Mouse (Mus musculus) v-Abl transformed pro-B cells (cell line): Measurements from ENCODE around the gene Rab25.

Experiments used
- in situ Hi-C, 2 experiments: fragments of 400-800 bp; cut with MboI; formaldehyde crosslinking; loops; one replicate each; pipeline ENCODE4 v1.15.1; 2025; ENCODE audit not compliant: unreplicated experiment in 2 of 2

Gene Rab25

DNA sequence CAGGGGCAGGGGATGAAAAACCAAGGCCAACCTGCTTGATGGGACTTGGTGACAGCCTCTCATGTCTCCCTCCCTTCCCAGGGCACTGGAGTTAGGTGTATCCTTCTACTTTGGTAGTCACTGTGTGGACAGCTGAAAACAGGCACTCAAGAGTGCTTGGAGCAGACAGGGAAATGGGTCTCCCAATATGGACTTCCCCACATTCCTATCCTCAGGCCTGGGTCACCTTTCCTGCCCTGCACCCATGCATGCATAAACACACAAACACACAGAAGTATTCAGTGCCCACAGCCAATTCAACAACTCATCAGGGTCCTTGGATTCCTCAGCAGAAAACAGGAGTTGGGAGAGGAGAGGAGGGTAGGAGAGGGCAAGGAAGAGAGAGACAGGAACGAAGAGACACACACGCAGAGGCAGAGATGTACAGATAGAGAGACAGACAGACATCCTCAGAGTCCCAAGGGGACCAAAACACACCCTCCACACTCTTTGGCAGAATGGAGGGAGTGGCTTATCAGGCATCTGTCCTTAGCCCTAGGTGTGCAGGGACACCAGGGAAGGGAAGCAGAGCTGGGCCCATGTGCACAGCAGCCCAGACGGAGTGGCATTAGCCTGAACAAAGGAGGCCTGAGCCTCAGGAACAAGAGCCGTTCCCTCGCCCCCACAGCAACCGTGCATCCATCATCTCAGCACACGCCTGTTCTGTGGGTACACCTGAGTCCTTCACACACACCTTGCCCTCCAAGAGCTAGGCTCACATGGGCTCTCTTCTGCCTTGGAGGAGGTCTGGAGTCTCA, 18.7 kb downstream of the Rab25 start:
- in situ Hi-C loops: no loop called here

DNA sequence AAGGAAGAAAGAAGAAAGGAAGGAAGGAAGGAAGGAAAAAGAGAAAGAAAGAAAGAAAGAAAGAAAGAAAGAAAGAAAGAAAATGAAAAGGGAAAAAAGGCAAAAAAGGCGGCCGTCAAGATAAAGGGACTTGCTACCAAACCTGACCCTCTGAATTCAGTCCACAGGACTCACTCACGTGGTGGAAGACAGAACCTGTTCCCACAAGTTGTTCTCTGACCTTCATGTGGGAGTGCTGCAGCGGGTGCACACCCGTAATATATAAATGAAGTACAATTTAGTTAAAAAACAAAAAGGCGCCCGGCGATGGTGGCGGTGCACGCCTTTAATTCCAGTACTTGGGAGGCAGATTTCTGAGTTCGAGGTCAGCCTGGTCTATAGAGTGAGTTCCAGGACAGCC, 19.5 kb downstream of the Rab25 start:
- in situ Hi-C loops: no loop called here

DNA sequence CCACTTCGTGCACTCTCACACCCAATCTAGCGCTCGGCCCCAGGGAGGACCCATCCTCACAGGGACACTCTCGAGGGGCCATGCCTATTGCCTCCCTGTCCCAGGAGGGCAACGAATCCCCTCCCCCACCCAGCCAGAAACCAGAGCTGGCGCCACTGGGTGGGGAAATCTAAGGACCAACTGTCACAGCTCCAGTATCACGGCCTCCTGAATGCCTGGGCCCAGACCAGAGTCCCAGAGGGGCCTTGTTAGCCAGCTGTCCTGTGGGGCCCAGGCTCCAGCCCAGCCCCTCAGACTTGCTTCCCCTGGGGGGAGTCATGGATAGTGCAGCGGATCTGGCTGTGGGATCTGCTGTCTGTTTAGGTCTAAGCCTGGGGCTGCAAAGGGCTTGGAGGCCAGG, 20.5 kb downstream of the Rab25 start:
- in situ Hi-C loops: no loop called here

DNA sequence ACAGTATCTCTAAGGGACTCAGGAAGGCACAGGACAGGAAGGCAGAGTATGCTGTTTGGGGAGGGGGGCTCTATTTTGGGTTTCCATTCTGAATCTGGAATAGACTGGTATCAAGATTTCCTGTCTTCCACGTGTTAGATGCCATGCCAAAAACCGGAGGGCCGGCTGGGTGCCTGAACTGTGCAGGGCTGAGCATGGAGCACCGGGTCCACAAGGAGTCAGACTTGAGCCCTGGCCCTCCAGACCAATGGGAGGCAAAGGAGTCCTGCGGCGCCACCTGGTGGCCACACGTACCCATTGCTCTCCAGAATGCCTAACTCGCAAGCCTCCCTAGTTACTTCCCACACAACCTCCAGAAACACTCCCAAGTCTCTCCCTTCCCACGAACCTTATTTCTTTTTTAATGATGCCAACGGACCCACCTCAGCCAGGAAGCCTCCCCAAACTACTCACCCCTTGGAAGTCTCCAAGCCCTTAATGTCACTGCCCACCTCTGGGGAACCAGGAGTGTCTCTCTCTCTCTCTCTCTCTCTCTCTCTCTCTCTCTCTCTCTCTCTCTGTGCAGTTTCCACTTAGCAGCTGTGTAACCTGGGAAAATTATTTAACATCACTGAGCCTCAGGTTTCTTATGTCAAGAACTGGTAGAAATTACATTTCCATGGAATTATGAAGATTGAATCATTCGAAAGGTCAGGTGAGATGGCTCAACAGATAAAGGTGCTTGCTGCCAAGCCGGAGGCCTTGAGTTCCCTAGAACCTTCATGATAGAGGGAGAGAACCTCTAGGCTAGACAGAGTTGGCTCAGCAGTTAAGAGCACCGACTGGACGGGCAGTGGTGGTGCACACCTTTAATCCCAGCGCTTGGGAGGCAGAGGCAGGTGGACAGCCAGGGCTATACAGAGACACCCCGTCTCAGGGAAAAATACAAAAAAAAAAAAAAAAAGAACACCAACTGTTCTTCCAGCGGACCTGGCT, 21.7 kb downstream of the Rab25 start:
- in situ Hi-C loops: no loop called here

DNA sequence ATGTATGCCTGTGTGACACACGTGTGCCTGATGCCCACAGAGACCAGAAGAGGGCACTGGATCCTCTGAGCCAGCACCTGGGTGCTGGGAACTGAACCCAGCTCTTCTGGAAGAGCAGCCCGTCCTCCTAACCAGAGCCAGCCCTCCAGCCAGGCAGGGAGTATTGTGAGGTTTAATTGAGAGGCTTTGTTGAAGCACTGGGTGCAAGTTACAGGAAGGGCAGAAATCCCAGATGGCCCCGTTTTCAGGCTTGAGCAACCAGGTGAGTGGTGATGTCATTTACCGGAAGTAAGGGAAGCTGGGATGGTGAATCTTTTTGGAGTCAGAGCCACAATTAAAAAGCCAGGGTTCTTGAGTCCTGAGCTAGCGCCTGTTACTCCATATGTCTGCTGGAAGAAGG, 23.1 kb downstream of the Rab25 start:
- in situ Hi-C loops: no loop called here

DNA sequence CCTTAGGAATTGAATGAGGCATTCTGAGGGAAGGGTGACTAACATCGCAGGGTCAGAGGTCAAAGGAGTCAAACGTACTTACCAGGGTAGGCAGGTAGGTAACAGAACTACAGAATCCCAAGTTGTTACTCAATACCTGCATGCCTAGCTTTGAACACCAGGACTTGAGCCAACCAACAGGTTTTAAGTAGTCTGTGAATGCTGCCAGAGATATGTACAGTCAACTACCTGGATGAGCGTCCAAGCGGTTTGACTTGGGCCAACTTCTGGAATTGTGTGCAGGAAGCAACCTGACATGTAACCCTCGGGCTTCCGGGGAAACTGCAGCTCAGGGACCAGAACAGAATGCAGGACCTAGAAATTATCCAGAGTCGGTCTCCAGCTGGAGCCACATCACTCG, 25.1 kb downstream of the Rab25 start:
- in situ Hi-C loops: loop anchor here (5.0 kb wide), 2 partner anchors 36 to 116 kb away; no protein-coding TSS in a partner anchor

DNA sequence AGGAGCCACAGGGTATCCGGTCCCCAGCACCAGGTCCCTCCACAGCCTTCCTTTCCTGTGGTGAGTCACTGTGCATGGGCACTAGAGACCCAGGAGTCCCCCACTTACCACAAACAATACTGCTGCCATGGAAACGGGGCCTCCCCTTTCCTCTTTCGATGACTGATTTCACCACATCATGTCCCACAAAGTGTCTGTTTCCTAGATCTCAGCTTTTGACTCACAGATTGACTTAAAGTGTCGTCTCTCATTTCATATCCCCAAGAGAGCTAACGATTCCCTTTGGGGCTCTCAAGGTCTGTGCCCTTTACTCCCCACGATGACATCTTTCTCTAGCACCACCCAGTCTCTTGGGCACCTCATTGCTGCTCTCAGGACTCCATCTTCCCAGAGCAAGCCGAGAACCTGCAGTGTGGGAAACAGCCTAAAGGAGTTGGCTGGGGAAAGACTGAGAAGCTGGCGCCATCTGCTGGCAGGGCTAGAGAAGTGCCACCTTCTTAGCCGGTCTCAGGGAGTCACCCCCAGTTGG, 26.2 kb downstream of the Rab25 start:
- in situ Hi-C loops: loop anchor here (5.0 kb wide), 2 partner anchors 35 to 115 kb away; no protein-coding TSS in a partner anchor

DNA sequence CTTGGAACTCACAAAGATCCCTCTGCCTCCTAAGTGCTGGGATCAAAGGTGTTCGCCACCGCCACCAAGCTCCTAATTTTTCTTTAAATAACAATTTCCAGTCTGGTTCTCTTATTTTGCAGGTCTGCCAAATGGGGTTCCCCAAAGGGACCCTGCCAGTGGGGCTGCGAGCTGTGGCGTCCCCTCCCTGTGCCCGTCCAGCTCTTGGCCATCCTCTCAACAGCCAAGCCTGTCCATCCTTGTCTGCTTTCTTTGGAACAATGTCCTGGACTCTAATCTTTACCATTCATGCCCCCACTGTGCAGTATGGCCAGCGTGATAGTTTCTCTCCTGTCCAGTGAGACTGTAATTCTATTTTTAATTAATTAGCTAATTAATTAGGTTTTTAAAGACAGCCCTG, 26.9 kb downstream of the Rab25 start:
- in situ Hi-C loops: loop anchor here (5.0 kb wide), 2 partner anchors 34 to 114 kb away; no protein-coding TSS in a partner anchor

DNA sequence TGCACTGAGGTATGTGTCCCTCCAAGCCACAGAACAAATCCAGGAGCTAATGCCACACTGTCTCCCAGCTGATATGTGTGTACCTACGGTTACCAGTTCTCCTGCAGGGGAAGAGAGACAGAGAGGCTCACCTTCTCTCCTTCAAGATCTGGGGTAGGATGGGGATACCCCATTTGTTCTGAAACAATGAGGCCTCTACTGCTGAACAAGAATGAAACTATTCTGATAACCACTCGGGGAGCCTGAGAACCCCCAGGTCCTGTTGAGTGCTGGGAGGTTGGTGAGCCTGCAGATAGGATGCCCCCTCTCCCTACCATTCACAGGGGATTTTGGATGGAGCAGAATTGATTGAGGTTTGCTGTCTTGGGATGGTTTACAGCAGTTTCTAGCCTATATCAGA, 28.0 kb downstream of the Rab25 start:
- in situ Hi-C loops: loop anchor here (5.0 kb wide), 2 partner anchors 33 to 113 kb away; no protein-coding TSS in a partner anchor

DNA sequence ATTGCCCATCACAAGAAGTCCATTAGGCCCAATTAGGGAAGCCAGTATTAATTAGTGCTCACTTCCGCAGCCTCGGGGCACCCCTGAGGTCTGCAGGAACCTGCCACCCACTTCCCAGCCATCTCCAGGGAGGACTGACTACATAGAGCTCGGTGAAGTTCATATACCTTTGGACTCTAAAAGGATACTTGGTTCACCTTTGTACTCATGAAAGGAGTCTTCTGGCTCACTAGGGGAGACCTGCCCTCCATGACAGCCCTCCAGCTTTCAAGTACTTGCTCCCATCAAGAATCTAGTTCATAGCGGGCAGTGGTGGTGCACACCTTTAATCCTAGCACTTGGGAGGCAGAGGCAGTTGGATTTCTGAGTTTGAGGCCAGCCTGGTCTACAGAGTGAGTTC, 29.7 kb downstream of the Rab25 start:
- in situ Hi-C loops: no loop called here

DNA sequence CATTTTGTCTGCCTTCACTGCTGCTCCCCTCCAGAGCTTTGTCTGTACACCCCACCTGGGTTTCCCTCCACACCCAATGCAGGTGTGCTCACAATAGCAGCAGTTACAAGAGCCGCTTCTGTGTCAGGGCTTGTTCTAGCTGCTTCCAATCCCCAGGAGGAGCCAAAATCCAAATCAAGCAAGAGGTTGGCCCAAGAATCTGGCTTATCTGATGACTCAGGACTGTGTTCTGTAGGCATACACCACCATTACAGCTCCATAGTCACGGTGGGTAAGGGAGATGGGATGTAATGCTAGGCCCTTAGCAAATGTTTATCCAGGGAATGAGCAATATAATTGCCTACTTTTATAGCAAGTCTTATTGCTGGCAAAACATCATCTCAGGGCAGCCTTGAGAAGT, 31.7 kb downstream of the Rab25 start:
- in situ Hi-C loops: no loop called here

DNA sequence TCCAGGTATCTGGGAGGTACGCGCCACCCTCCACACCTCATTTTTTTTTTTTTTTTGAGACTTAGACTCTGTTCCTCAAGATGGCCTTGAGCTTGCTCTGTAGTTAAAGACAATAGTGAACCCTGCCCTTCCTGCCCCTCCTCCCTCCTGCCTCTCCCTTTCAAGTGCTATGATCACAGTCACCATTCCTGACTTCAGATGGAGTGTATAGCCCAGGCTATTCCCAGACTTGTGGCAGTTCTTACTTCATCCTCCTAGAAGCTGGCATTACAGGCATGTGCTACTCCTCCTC, 33.1 kb downstream of the Rab25 start:
- in situ Hi-C loops: no loop called here

DNA sequence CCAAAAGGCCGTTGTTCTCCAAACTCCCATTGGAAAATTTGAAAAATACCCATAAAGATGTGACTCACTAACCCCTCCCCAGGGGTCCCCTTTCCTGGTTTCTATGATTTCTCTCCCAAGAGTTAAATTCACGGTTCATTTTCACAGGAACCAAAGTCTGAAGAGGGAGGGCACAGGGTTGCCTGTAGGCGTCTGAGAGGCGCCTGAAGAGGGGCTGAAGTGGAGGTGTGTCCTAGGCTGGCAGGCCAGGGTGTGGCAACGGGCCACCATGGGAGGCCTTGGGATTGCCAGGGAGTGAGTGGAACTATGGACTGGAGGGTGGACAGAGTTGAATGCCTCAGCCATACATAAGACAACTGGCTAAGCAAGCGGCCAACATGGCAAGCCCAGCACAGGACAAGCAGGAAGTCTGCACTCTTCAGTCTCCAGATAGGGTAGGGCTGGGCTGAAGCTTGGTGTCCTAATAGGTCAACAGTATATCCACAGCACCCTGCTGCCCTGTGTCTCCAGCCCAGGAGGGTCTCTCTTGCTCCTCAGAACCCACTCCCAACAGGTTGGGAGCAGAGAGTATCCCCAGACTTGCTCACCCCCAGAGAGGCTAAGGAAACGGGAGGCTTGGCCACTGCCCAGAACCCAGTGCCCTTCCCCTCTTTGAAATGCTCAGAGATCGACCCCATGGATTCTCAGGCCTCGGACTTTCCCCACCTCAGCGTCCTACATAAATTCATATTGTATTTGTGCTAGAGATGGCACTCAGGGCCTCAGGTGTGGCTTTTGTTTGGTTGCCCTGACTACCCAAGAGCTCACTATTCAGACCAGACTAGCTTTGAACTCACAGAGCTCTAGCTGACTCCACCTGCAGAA, 33.6 kb downstream of the Rab25 start:
- in situ Hi-C loops: no loop called here

DNA sequence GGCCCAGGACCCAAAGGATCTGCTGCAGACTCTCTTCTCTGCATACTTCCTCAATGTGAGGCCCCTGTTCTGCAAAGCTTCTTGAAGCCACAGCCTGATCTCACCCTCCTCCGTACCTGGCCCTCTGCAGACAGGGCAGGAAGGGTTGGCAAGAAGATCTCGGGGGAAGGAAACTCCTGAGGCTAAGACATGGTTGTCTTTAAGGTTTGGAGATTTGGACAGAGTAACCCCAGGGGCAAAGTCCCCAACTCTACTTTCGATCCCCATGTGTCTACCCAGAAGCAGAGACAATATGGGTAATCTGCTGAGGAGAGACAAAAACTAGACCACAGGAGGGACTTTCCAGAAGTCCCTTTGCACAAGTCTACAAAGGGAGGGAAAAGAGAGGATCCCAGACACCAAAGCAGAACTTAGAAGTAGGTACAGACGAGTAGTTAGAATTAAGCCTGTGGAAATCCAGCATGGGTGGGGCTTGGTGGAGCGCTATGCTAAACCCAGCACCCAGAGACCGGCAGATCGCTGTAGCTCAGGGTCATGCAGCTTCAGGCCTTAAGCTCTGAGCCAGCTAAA, 34.5 kb downstream of the Rab25 start:
- in situ Hi-C loops: no loop called here

DNA sequence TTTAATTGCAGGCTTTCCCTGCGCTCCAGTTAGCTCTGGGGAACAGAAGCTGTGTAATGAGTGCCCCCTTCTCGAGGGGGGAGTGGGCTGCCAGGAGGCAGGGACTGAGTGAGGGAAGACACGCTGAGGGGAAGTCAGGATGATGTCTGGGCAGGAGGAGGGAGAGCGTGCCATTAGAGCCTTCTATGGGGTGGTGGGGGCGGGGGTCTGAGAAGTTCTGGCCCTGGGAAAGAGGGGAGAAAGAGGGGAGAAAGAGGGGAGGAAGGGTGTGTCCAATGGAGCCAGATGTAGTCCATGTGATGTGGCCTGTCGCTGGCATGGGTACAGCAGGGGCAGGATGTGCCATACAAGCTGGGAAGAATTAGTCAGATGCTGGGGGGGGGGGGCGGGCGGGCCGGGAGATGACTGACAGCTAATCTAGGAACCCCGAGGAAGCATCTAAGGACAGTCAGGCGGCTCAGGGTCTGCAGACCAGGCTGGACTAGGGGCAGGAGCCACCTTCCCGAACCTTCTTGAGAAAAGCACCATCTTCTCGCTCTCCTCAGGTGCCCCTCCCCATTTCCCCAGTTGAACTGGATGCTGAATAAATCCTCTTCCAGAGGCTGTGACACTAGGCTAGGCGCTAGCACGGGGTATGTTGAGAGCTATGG, 35.1 kb downstream of the Rab25 start:
- in situ Hi-C loops: no loop called here

DNA sequence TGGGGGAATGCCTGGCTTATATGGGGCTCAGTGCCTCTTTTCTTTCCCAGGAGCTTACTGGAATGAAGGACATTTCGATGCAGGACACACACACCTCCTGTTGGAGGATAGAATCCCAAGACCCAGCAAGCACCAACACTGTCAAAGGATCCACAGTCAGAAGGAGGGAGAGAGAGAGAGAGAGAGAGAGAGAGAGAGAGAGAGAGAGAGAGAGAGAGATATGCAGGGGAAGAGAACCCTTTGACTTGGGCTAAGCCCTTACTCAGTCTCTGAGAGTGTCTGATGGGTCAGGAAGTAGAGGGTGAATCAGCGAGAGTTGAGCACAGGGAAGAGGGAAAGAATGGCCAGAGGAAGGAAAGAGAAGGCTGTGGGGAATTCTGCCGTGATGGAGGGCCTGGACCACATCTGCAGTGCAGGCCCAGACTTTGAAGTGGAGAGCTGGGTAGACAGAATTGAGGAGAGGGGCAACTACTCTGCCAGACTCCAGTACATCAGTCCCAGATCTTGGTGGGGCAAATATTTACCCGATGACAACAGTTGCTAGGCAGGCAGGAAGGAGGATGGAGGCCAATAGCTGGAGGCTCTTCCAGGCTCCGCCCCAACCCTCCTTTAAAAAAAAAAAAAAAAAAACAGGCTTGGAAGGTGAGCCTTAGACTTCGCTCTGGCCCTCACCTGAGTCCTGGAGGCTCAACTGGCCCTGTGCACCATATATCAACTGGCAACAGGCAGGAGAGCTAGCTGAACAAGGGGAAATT, 35.8 kb downstream of the Rab25 start:
- in situ Hi-C loops: no loop called here

DNA sequence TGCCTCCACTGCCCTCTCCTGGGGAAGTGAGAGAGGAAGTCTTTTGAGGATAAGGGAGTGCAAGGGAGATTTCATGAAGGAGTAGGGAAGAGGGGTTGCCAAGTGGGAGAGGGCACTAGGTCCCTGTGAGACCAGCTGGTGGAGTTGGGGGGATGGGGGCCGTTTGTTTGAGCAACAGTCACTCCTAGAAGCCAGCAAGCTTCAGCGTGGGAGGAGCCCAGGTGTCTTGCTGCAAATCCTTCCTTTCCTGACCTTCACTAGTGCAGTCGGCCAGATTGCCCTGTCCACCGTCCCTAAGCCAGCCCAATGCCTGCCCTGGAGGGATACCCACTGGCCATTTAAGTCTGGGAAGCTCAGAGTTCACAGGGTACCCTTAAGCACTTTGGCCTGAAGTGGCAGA, 36.5 kb downstream of the Rab25 start:
- in situ Hi-C loops: no loop called here

DNA sequence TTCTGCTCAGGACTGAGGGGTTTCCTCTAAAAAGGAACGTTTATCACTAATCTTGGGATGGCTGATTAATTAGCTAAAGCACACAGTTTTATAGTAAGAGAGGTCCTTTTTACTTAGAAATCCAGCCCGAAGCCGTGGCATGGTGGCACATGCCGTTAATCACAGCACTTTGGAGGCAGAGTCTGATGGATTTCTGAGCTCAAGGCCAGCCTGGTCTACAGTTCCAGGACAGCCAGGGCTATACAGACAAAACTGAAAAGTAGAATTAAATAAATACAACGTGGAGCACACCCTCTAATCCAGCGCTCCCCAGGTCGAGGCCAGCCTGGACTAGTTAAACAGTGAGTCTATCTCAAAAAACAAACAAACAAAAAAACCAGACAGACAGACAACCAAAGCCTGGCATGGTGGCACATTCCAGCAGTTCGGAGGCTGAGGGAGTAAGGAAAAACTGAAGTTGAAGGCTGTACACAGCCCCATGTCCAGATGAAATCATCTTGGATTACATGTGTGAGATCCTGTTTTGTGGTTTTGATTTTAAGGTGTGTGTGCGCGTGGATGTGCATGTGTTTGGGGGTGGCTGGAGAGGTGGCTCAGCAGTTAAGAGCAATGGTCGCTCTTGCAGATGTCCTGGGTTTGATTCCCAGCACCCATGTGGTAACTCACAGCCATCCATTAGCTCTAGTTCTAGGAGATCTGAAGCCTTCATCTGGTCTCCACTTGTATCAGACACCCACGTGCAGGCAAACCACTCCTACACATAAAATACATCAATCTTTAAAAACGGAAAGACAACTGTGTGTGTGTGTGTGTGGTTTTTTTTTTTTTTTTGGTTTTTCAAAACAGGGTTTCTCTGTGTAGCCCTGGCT, 37.4 kb downstream of the Rab25 start:
- in situ Hi-C loops: no loop called here
